8 mouse cellular contexts compared by ENCODE assay signal in genomic region chr19:46598720-46599252, GRCm38 (mm10). TPM values are rescaled to one million over a fixed set of nuclear protein-coding genes. Genes with fewer than 3 reads are reported as not detected.
DNase-seq lines count a peak whose midpoint lies in the region; ATAC-seq and TF ChIP-seq lines count a peak whose summit lies in the region.

Gene Wbp1l (plus strand): TSS chr19:46599084.

- TF ChIP-seq CTCF in liver, embryonic 14.5 days (IDR thresholded peaks at IDR 0.05; ENCODE audit: low read depth) = no peak
- TF ChIP-seq CTCF in stomach, postnatal 0 days (IDR thresholded peaks at IDR 0.05; ENCODE audit: low read depth) = no peak; the same call in 1 of the 2 replicates

- H3K36me3 ChIP-seq in forebrain, embryonic 10.5 days (replicated peaks) = peaks cover 39% of the 10 kb centered on the region
- H3K36me3 ChIP-seq in heart, embryonic 15.5 days = peaks cover 9% of the 10 kb centered on the region
- no peaks in the 10 kb centered on the region for H3K36me3 ChIP-seq in liver, embryonic 14.5 days (replicated peaks; ENCODE audit: control insufficient read depth, insufficient read depth, low read depth)
- no peaks in the 10 kb centered on the region for H3K36me3 ChIP-seq in neural tube, embryonic 11.5 days (ENCODE audit: control insufficient read depth, insufficient read depth, low read length)
- H3K36me3 ChIP-seq in stomach, postnatal 0 days (ENCODE audit: control insufficient read depth, insufficient read depth, low read length) = no peaks in the 10 kb centered on the region

- TF ChIP-seq EP300 in liver, embryonic 14.5 days (IDR thresholded peaks at IDR 0.05; ENCODE audit: low read depth) = no peak
- TF ChIP-seq EP300 in stomach, postnatal 0 days (optimal IDR thresholded peaks at IDR 0.05) = peak; percentile 49

- peak within 1 kb of the TSS; percentile 72 for H3K4me3 ChIP-seq in forebrain, embryonic 10.5 days
- H3K4me3 ChIP-seq in heart, embryonic 15.5 days = peak within 1 kb of the TSS; percentile 98
- peak within 1 kb of the TSS; percentile 88 for H3K4me3 ChIP-seq in liver, embryonic 14.5 days (ENCODE audit: insufficient read depth in 1 of 2, low read depth in 2 of 2, low read length in 2 of 2)
- peak within 1 kb of the TSS; percentile 93 for H3K4me3 ChIP-seq in neural tube, embryonic 11.5 days (ENCODE audit: low read depth, low read length)
- peak within 1 kb of the TSS; percentile 79 for H3K4me3 ChIP-seq in stomach, postnatal 0 days (ENCODE audit: low read depth, low read length)

- H3K4me1 ChIP-seq in forebrain, embryonic 10.5 days = peaks cover 20% of the 10 kb centered on the region
- H3K4me1 ChIP-seq in heart, embryonic 15.5 days (replicated peaks) = peaks cover 30% of the 10 kb centered on the region
- H3K4me1 ChIP-seq in liver, embryonic 14.5 days (replicated peaks; ENCODE audit: control insufficient read depth in 2 of 2, insufficient read depth in 2 of 2, low read length in 1 of 2) = peaks cover 11 to 14% of the 10 kb centered on the region in 2 experiments
- H3K4me1 ChIP-seq in neural tube, embryonic 11.5 days (ENCODE audit: control insufficient read depth, insufficient read depth, low read length) = 0 out of 2 replicates have a peak, but pooled peaks cover 4% of the 10 kb centered on the region
- no peaks in the 10 kb centered on the region for H3K4me1 ChIP-seq in stomach, postnatal 0 days (replicated peaks; ENCODE audit: control insufficient read depth, insufficient read depth)

- peak; percentile 93 to 97 for DNase-seq in CD8-positive naive resting alpha-beta T cell, adult 2 months (ENCODE audit: low read depth in 2 of 2, low spot score in 2 of 2)
- peak; percentile 98 for DNase-seq in c-Kit-positive CD71-negative TER-119-negative erythroid progenitor cells, embryonic 14.5 days (ENCODE audit: low read depth)
- DNase-seq in forebrain, embryonic 10.5 days (ENCODE audit: extremely low spot score, low spot score) = peak; percentile 96
- peak; percentile 96 to 99 for DNase-seq in kidney, postnatal 25 days
- DNase-seq in liver, embryonic 14.5 days (ENCODE audit: low read depth in 3 of 3, low spot score in 3 of 3) = peak; percentile 97 to 98 (median 98)
- peak; percentile 96 for DNase-seq in neural tube, embryonic 11.5 days (ENCODE audit: low spot score)
- peak; percentile 98 for DNase-seq in stomach, postnatal 0 days (ENCODE audit: low spot score)

- peak within 1 kb of the TSS; percentile 90 for H3K4me2 ChIP-seq in heart, embryonic 15.5 days
- H3K4me2 ChIP-seq in liver, embryonic 14.5 days (ENCODE audit: low read depth) = peak within 1 kb of the TSS; percentile 87
- H3K4me2 ChIP-seq in neural tube, embryonic 11.5 days (ENCODE audit: low read depth) = peak within 1 kb of the TSS; percentile 89
- H3K4me2 ChIP-seq in stomach, postnatal 0 days (replicated peaks; ENCODE audit: low read depth) = peak within 1 kb of the TSS; percentile 82

- no peaks in the 10 kb centered on the region for H3K9me3 ChIP-seq in forebrain, embryonic 10.5 days
- H3K9me3 ChIP-seq in heart, embryonic 15.5 days (replicated peaks) = no peaks in the 10 kb centered on the region
- no peaks in the 10 kb centered on the region for H3K9me3 ChIP-seq in liver, embryonic 14.5 days (ENCODE audit: control insufficient read depth, low read length)
- H3K9me3 ChIP-seq in neural tube, embryonic 11.5 days (ENCODE audit: control insufficient read depth, low read length) = no peaks in the 10 kb centered on the region
- H3K9me3 ChIP-seq in stomach, postnatal 0 days (ENCODE audit: control insufficient read depth, low read length) = no peaks in the 10 kb centered on the region

- no peaks in the 10 kb centered on the region for H3K27me3 ChIP-seq in forebrain, embryonic 10.5 days (ENCODE audit: poor library complexity, severe bottlenecking)
- H3K27me3 ChIP-seq in heart, embryonic 15.5 days = no peaks in the 10 kb centered on the region
- H3K27me3 ChIP-seq in liver, embryonic 14.5 days (ENCODE audit: control insufficient read depth, insufficient read depth, low read length) = no peaks in the 10 kb centered on the region
- no peaks in the 10 kb centered on the region for H3K27me3 ChIP-seq in neural tube, embryonic 11.5 days (ENCODE audit: control insufficient read depth, insufficient read depth, low read length)
- no peaks in the 10 kb centered on the region for H3K27me3 ChIP-seq in stomach, postnatal 0 days (ENCODE audit: control insufficient read depth, insufficient read depth, low read length)

- H3K9ac ChIP-seq in heart, embryonic 15.5 days = peak within 1 kb of the TSS; percentile 90
- peak within 1 kb of the TSS; percentile 80 for H3K9ac ChIP-seq in liver, embryonic 14.5 days (replicated peaks)
- peak within 1 kb of the TSS; percentile 68 for H3K9ac ChIP-seq in neural tube, embryonic 11.5 days (ENCODE audit: low read length)
- H3K9ac ChIP-seq in stomach, postnatal 0 days (ENCODE audit: low read length) = peak within 1 kb of the TSS; percentile 80

- peak; percentile 99 for ATAC-seq in heart, embryonic 15.5 days (replicated peaks; ENCODE audit: insufficient number of reproducible peaks, insufficient read depth, low FRiP score, low read depth)
- peak; percentile 99 for ATAC-seq in liver, embryonic 14.5 days (ENCODE audit: insufficient read depth)
- ATAC-seq in neural tube, embryonic 11.5 days (ENCODE audit: insufficient read depth, low FRiP score, low TSS enrichment) = peak; percentile 100
- ATAC-seq in stomach, postnatal 0 days (ENCODE audit: low FRiP score, low TSS enrichment) = peak; percentile 99

- WGBS in forebrain, embryonic 10.5 days = under 1% methylated on average over 22 of the region's 22 CpGs
- WGBS in heart, embryonic 15.5 days = 1% methylated on average over 22 of the region's 22 CpGs
- 1% methylated on average over 22 of the region's 22 CpGs for WGBS in liver, embryonic 14.5 days (ENCODE audit: insufficient replicate concordance)
- WGBS in neural tube, embryonic 11.5 days = under 1% methylated on average over 18 of the region's 22 CpGs
- under 1% methylated on average over 21 of the region's 22 CpGs for WGBS in stomach, postnatal 0 days

- H3K27ac ChIP-seq in forebrain, embryonic 10.5 days = peak within 1 kb of the TSS; percentile 83
- peak within 1 kb of the TSS; percentile 72 for H3K27ac ChIP-seq in heart, embryonic 15.5 days
- peak within 1 kb of the TSS; percentile 29 for H3K27ac ChIP-seq in liver, embryonic 14.5 days
- no peak within 1 kb of the TSS for H3K27ac ChIP-seq in neural tube, embryonic 11.5 days (ENCODE audit: low read depth, low read length)
- H3K27ac ChIP-seq in stomach, postnatal 0 days (replicated peaks) = peak within 1 kb of the TSS; percentile 83

RNA-seq across cellular contexts. Expression of gene Wbp1l, which starts in this region (rescaled TPM):
- polyA plus RNA-seq in forebrain, embryonic 10.5 days (2016; fragmentation: Nextera tagmentation; extraction: Ambion mirVana) = 38.4 and 43.4 TPM in 2 replicates
- polyA plus RNA-seq in heart, embryonic 15.5 days (2015; fragmentation: Nextera tagmentation; extraction: Ambion mirVana) = 51.6 and 58.6 TPM in 2 replicates
- polyA plus RNA-seq in liver, embryonic 14.5 days (2012; rRNA removed) = 10.6 and 10.7 TPM in 2 replicates
- polyA plus RNA-seq in liver, embryonic 14.5 days (2014; fragmentation: Nextera tagmentation; extraction: Ambion mirVana) = 9.8 and 11.8 TPM in 2 replicates
- polyA plus RNA-seq in neural tube, embryonic 11.5 days (2014; fragmentation: Nextera tagmentation; extraction: Ambion mirVana) = 41.6 and 48.8 TPM in 2 replicates
- 31.2 and 32.9 TPM in 2 replicates for polyA plus RNA-seq in stomach, postnatal 0 days (2015; fragmentation: Nextera tagmentation; extraction: Ambion mirVana)
